Mouse (Mus musculus) fibroblast of lung, adult 2 months (primary cell): ENCODE data around the gene Xrcc5.

Experiments used
- DNase-seq: peaks from one replicate; pipeline ENCODE4 v3.0.0-alpha.2; 2011; ENCODE audit warnings: low read depth

Xrcc5 gene

GRCm38 (mm10) chr1:72315447-72315846 lies 8.2 kb downstream of the Xrcc5 start:
- no peak for DNase-seq

- DNase-seq, result no peak
Observed at GRCm38 (mm10) chr1:72316409-72316808, 9.2 kb downstream of the Xrcc5 start.

- no peak for DNase-seq
Observed at GRCm38 (mm10) chr1:72316901-72317300, 9.7 kb downstream of the Xrcc5 start.

- DNase-seq, result no peak
Observed at GRCm38 (mm10) chr1:72320759-72321158, 13.5 kb downstream of the Xrcc5 start.

- no peak for DNase-seq
Observed at GRCm38 (mm10) chr1:72323248-72323647, 16.0 kb downstream of the Xrcc5 start.

- no peak for DNase-seq
Observed at GRCm38 (mm10) chr1:72326162-72326821, 19.1 kb downstream of the Xrcc5 start.

- no peak for DNase-seq
Observed at GRCm38 (mm10) chr1:72334807-72335206, 27.6 kb downstream of the Xrcc5 start.

GRCm38 (mm10) chr1:72336780-72337179 lies 29.6 kb downstream of the Xrcc5 start:
- no peak for DNase-seq

- no peak for DNase-seq
Observed at GRCm38 (mm10) chr1:72338341-72338740, 31.1 kb downstream of the Xrcc5 start.

- DNase-seq, result no peak
Observed at GRCm38 (mm10) chr1:72347873-72348272, 40.7 kb downstream of the Xrcc5 start.

- DNase-seq, result no peak
Observed at GRCm38 (mm10) chr1:72354856-72355255, 47.6 kb downstream of the Xrcc5 start.

GRCm38 (mm10) chr1:72358216-72358615 lies 51.0 kb downstream of the Xrcc5 start:
- DNase-seq, result no peak

- no peak for DNase-seq
Observed at GRCm38 (mm10) chr1:72359462-72359861, 52.2 kb downstream of the Xrcc5 start.

GRCm38 (mm10) chr1:72360809-72361208 lies 53.6 kb downstream of the Xrcc5 start:
- DNase-seq, result no peak

GRCm38 (mm10) chr1:72364661-72365060 lies 57.4 kb downstream of the Xrcc5 start:
- no peak for DNase-seq

- DNase-seq, result no peak
Observed at GRCm38 (mm10) chr1:72372512-72372911, 65.3 kb downstream of the Xrcc5 start.

- no peak for DNase-seq
Observed at GRCm38 (mm10) chr1:72372913-72373312, 65.7 kb downstream of the Xrcc5 start.

GRCm38 (mm10) chr1:72373648-72374047 lies 66.4 kb downstream of the Xrcc5 start:
- DNase-seq, result no peak

- DNase-seq, result no peak
Observed at GRCm38 (mm10) chr1:72374049-72374448, 66.8 kb downstream of the Xrcc5 start.

GRCm38 (mm10) chr1:72378151-72378550 lies 70.9 kb downstream of the Xrcc5 start:
- no peak for DNase-seq

GRCm38 (mm10) chr1:72379752-72380353 lies 72.6 kb downstream of the Xrcc5 start:
- no peak for DNase-seq

- no peak for DNase-seq
Observed at GRCm38 (mm10) chr1:72380544-72380943, 73.3 kb downstream of the Xrcc5 start.

GRCm38 (mm10) chr1:72383056-72383455 lies 75.8 kb downstream of the Xrcc5 start:
- no peak for DNase-seq

- no peak for DNase-seq
Observed at GRCm38 (mm10) chr1:72383651-72384050, 76.4 kb downstream of the Xrcc5 start.
